Mouse (Mus musculus) G1E (cell line): ENCODE measurements around the gene Lipm. TPM values are rescaled to one million over a fixed set of nuclear protein-coding genes. Genes with fewer than 3 reads are reported as not detected.

ENCODE experiments used
- ATAC-seq: 2 replicates; pipeline ENCODE4 v1.8.0; 2016; ENCODE audit warnings: mild to moderate bottlenecking; ENCODE audit not compliant: insufficient number of reproducible peaks, poor library complexity, low FRiP score, severe bottlenecking; ENCODE audit errors: extremely low read depth
- DNase-seq: peaks from one replicate; pipeline ENCODE4 v3.0.0; 2012; ENCODE audit warnings: low spot score
- H3K27me3 ChIP-seq: 2 replicates; pipeline ENCODE4 v1.6.1; 2012; ENCODE audit warnings: mild to moderate bottlenecking, low read length, inconsistent platforms; ENCODE audit not compliant: insufficient read depth
- H3K36me3 ChIP-seq: replicated peaks from 2 replicates; pipeline ENCODE3; 2012; ENCODE audit warnings: mild to moderate bottlenecking, inconsistent platforms
- H3K4me1 ChIP-seq: 2 replicates; pipeline ENCODE4 v1.6.1; 2012; ENCODE audit warnings: low read depth, low read length, inconsistent platforms, mixed read lengths; ENCODE audit not compliant: insufficient read depth
- H3K4me3 ChIP-seq: 2 replicates; pipeline ENCODE4 v1.5.1; 2012; ENCODE audit warnings: low read depth, mild to moderate bottlenecking, inconsistent platforms, low read length, moderate library complexity, mixed read lengths
- H3K9me3 ChIP-seq: replicated peaks from 2 replicates; pipeline ENCODE4 v1.6.1; 2012; ENCODE audit warnings: inconsistent platforms
- CTCF ChIP-seq: IDR thresholded peaks from 2 replicates; pipeline ENCODE4 v1.5.1; 2012; ENCODE audit warnings: low read depth, low read length, inconsistent platforms, mixed read lengths
- GATA1 ChIP-seq: IDR thresholded peaks from 2 replicates; pipeline ENCODE4 v1.6.1; 2012; ENCODE audit warnings: borderline replicate concordance, low read length, inconsistent platforms, mixed read lengths
- GATA2 ChIP-seq: IDR thresholded peaks from 2 replicates; pipeline ENCODE4 v1.6.1; 2012; ENCODE audit warnings: low read depth, low read length, inconsistent platforms, borderline replicate concordance
- POLR2AphosphoS5 ChIP-seq: IDR thresholded peaks from 2 replicates; pipeline ENCODE4 v1.6.1; 2012; ENCODE audit warnings: low read depth, low read length, inconsistent platforms; ENCODE audit not compliant: insufficient replicate concordance
- TAL1 ChIP-seq: conservative IDR thresholded peaks from 2 replicates; pipeline ENCODE4 v1.6.1; 2012; ENCODE audit warnings: low read depth, low read length, inconsistent platforms, mixed read lengths
- polyA plus RNA-seq: library from polyadenylated mRNA; stranded (reverse); fragments of >175 nt; gene quantifications from 2 replicates; pipeline ENCODE4 v1.2.3, GENCODE M21; 2012
- total RNA-seq, 2 experiments: library from RNA; stranded (forward) in 1 of 2; stranded (reverse) in 1 of 2; fragments of 200-1000 nt in 1 of 2; fragments of >200 nt in 1 of 2; fragmentation: Nextera tagmentation in 1 of 2; gene quantifications; 2 replicates each; pipeline ENCODE4 v1.2.3; 2014 to 2017

Lipm gene
- total and polyA plus RNA-seq, 3 experiments: not detected

GRCm38 (mm10) chr19:34153263-34154144 is 52.8 kb downstream of the Lipm start:
- Histone ChIP-seq H3K9me3 (no peaks in the 10 kb centered on the region), H3K4me3 (no peak overlapping the region), H3K4me1 (no peaks in the 10 kb centered on the region), H3K27me3 (no peaks in the 10 kb centered on the region), H3K36me3 (no peaks in the 10 kb centered on the region)
- TF ChIP-seq POLR2AphosphoS5: no peak
- TF ChIP-seq CTCF: no peak
- TF ChIP-seq GATA2: no peak
- TF ChIP-seq GATA1: no peak
- no peak for TF ChIP-seq TAL1
- DNase-seq (no peak), ATAC-seq (no peak)

DNA sequence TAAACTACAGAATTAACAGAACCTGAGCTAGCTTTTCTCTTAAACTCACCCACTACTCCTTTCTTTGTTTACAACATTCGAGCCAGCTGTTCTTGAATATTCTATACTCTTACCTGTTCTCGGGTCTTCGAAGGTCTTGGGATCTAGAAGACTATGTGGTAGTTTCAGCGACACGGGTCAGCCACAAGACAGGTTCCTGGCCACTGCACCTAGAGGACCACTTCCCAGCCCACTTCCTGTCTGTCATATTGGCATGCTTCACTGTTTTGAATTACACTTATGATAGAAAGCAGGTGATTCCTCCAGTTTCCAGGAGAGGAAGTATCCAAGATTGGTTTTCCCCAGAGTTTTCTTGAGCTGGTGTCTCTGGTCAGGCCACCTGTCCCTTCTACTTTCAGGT is 62.0 kb downstream of the Lipm start:
- Histone ChIP-seq H3K4me1 (no peaks in the 10 kb centered on the region), H3K9me3 (no peaks in the 10 kb centered on the region), H3K27me3 (no peaks in the 10 kb centered on the region), H3K4me3 (no peak overlapping the region), H3K36me3 (no peaks in the 10 kb centered on the region)
- TF ChIP-seq GATA1 (no peak), TAL1 (no peak), POLR2AphosphoS5 (no peak), CTCF (no peak), GATA2 (no peak)
- no peak for DNase-seq
- no peak for ATAC-seq

GRCm38 (mm10) chr19:34165891-34166290 is 65.2 kb downstream of the Lipm start, which contains the start of gene Ankrd22:
Gene Ankrd22, minus strand, starts transcription at chr19:34166053.
- Histone ChIP-seq H3K36me3 (no peaks in the 10 kb centered on the region), H3K9me3 (no peaks in the 10 kb centered on the region), H3K4me1 (no peaks in the 10 kb centered on the region), H3K27me3 (no peaks in the 10 kb centered on the region), H3K4me3 (no peak within 1 kb of the TSS)
- TF ChIP-seq GATA2: no peak
- no peak for TF ChIP-seq GATA1
- TF ChIP-seq TAL1: no peak
- TF ChIP-seq POLR2AphosphoS5: no peak
- TF ChIP-seq CTCF: no peak
- DNase-seq (no peak), ATAC-seq (no peak)

GRCm38 (mm10) chr19:34166386-34166785 is 65.7 kb downstream of the Lipm start:
- H3K9me3 ChIP-seq: no peaks in the 10 kb centered on the region
- no peak for TF ChIP-seq POLR2AphosphoS5
- TF ChIP-seq GATA1: no peak

GRCm38 (mm10) chr19:34167896-34168661 is 67.3 kb downstream of the Lipm start:
- Histone ChIP-seq H3K36me3 (no peaks in the 10 kb centered on the region), H3K9me3 (no peaks in the 10 kb centered on the region), H3K4me3 (no peak overlapping the region), H3K4me1 (no peaks in the 10 kb centered on the region), H3K27me3 (no peaks in the 10 kb centered on the region)
- no peak for ATAC-seq
- no peak for TF ChIP-seq GATA2
- TF ChIP-seq POLR2AphosphoS5: no peak
- no peak for TF ChIP-seq GATA1
- TF ChIP-seq CTCF: no peak
- TF ChIP-seq TAL1: no peak
- DNase-seq: no peak

More at GRCm38 (mm10) chr19:34166386-34166785, 65.7 kb downstream of the Lipm start:
- ATAC-seq: no peak
- Histone ChIP-seq H3K4me1 (no peaks in the 10 kb centered on the region), H3K36me3 (no peaks in the 10 kb centered on the region), H3K4me3 (no peak overlapping the region), H3K27me3 (no peaks in the 10 kb centered on the region)
- DNase-seq: no peak

DNA sequence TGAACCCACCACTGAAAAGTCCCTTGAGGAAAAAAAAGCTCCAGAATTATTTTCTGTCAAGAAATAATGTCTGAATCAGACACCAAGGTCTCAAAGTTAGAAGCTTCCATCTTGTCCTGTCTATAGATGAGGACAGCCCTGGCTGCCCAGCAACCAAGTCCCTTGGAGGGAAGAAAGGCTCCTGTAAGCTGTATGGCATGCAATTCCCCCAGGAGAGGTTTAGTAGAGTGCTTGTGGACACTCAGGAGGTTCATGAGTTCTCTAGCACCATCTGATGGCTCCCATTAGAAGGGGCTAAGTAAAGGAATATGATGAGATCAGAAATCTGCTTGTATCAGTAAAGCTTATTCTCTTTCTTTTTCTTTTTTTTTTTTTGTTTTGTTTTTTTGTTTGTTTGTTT is 68.4 kb downstream of the Lipm start:
- no peaks in the 10 kb centered on the region for H3K36me3 ChIP-seq
- H3K4me1 ChIP-seq: no peaks in the 10 kb centered on the region
- TF ChIP-seq POLR2AphosphoS5 (no peak), GATA1 (no peak), CTCF (no peak), TAL1 (no peak), GATA2 (no peak)
- ATAC-seq: no peak
- H3K4me3 ChIP-seq: no peak overlapping the region
- no peaks in the 10 kb centered on the region for H3K9me3 ChIP-seq
- no peaks in the 10 kb centered on the region for H3K27me3 ChIP-seq
- no peak for DNase-seq
